Comparison of ENCODE assay signal across 8 mouse cellular contexts in genomic region chr13:35659406-35659985, GRCm38 (mm10). TPM values are rescaled to one million over a fixed set of nuclear protein-coding genes. Genes with fewer than 3 reads are reported as not detected.
DNase-seq lines count a peak whose midpoint lies in the region; ATAC-seq and TF ChIP-seq lines count a peak whose summit lies in the region.

Gene Cdyl (plus strand): TSS chr13:35659833.

- H3K4me1 ChIP-seq in heart, embryonic 14.5 days (ENCODE audit: control insufficient read depth in 2 of 2, insufficient read depth in 2 of 2, low read length in 2 of 2) = no peaks in the 10 kb centered on the region
- H3K4me1 ChIP-seq in midbrain, embryonic 12.5 days = no peaks in the 10 kb centered on the region
- no peaks in the 10 kb centered on the region for H3K4me1 ChIP-seq in midbrain, postnatal 0 days (ENCODE audit: insufficient read depth, low read length)

- no peak for DNase-seq in heart, postnatal 36 days
- no peak for DNase-seq in midbrain, postnatal 0 days (ENCODE audit: low spot score)
- DNase-seq in B cell, adult 2 months = no peak
- no peak for DNase-seq in cerebellum, postnatal 25 days

- H3K36me3 ChIP-seq in heart, embryonic 14.5 days (ENCODE audit: control insufficient read depth, insufficient read depth, low read length) = no peaks in the 10 kb centered on the region
- no peaks in the 10 kb centered on the region for H3K36me3 ChIP-seq in midbrain, embryonic 12.5 days
- H3K36me3 ChIP-seq in midbrain, postnatal 0 days (ENCODE audit: insufficient read depth, low read length) = no peaks in the 10 kb centered on the region

- no peak within 1 kb of the TSS for H3K9ac ChIP-seq in heart, embryonic 14.5 days (ENCODE audit: low read length)
- no peak within 1 kb of the TSS for H3K9ac ChIP-seq in midbrain, embryonic 12.5 days (replicated peaks)
- H3K9ac ChIP-seq in midbrain, postnatal 0 days (replicated peaks; ENCODE audit: low read length, poor library complexity, severe bottlenecking) = no peak within 1 kb of the TSS

- no peak within 1 kb of the TSS for H3K27ac ChIP-seq in heart, embryonic 14.5 days (replicated peaks in 1 of 2; ENCODE audit: control insufficient read depth in 1 of 2, insufficient read depth in 1 of 2, low read depth in 2 of 2, low read length in 2 of 2)
- no peak within 1 kb of the TSS for H3K27ac ChIP-seq in midbrain, embryonic 12.5 days (replicated peaks)
- no peak within 1 kb of the TSS for H3K27ac ChIP-seq in midbrain, postnatal 0 days (ENCODE audit: low read depth, low read length)

- intact Hi-C loops in heart, postnatal 36 days (cut with DNase I) = no loop called here

- H3K4me3 ChIP-seq in heart, embryonic 14.5 days (ENCODE audit: control insufficient read depth in 1 of 2, insufficient read depth in 1 of 2, low read depth in 1 of 2, low read length in 2 of 2) = no peak within 1 kb of the TSS
- H3K4me3 ChIP-seq in midbrain, embryonic 12.5 days = no peak within 1 kb of the TSS
- no peak within 1 kb of the TSS for H3K4me3 ChIP-seq in midbrain, postnatal 0 days (ENCODE audit: low read depth, low read length)

- WGBS in heart, embryonic 14.5 days = 61% methylated on average over 4 of the region's 4 CpGs
- WGBS in midbrain, embryonic 12.5 days = 82% methylated on average over 4 of the region's 4 CpGs
- WGBS in midbrain, postnatal 0 days = 68% methylated on average over 4 of the region's 4 CpGs

- H3K9me3 ChIP-seq in heart, embryonic 14.5 days (ENCODE audit: control insufficient read depth, low read length) = no peaks in the 10 kb centered on the region
- H3K9me3 ChIP-seq in midbrain, embryonic 12.5 days = no peaks in the 10 kb centered on the region
- no peaks in the 10 kb centered on the region for H3K9me3 ChIP-seq in midbrain, postnatal 0 days (ENCODE audit: low read length)

- no peak for TF ChIP-seq CTCF in midbrain, postnatal 0 days (IDR thresholded peaks at IDR 0.05)

- ATAC-seq in heart, embryonic 14.5 days (ENCODE audit: insufficient number of reproducible peaks, insufficient read depth, low FRiP score, low read depth) = no peak
- no peak for ATAC-seq in midbrain, embryonic 12.5 days (ENCODE audit: low FRiP score, low read depth)
- ATAC-seq in midbrain, postnatal 0 days (ENCODE audit: low FRiP score) = no peak
- no peak for ATAC-seq in erythroid progenitor cell, adult 5-6 weeks (replicated peaks; ENCODE audit: low FRiP score, poor library complexity, severe bottlenecking)
- no peak for ATAC-seq in megakaryocyte-erythroid progenitor cell, adult 5-6 weeks (replicated peaks; ENCODE audit: low FRiP score, low TSS enrichment, poor library complexity, severe bottlenecking)

- H3K4me2 ChIP-seq in heart, embryonic 14.5 days (ENCODE audit: low read length) = no peak within 1 kb of the TSS
- no peak within 1 kb of the TSS for H3K4me2 ChIP-seq in midbrain, embryonic 12.5 days (replicated peaks)
- H3K4me2 ChIP-seq in midbrain, postnatal 0 days (ENCODE audit: low read depth, low read length, poor library complexity, severe bottlenecking) = no peak within 1 kb of the TSS

- no peaks in the 10 kb centered on the region for H3K27me3 ChIP-seq in heart, embryonic 14.5 days (ENCODE audit: control insufficient read depth, insufficient read depth, low read length)
- no peaks in the 10 kb centered on the region for H3K27me3 ChIP-seq in midbrain, embryonic 12.5 days
- no peaks in the 10 kb centered on the region for H3K27me3 ChIP-seq in midbrain, postnatal 0 days (ENCODE audit: insufficient read depth, low read length)

RNA-seq across cellular contexts. Expression of gene Cdyl, which starts in this region (rescaled TPM):
- polyA plus RNA-seq in heart, embryonic 14.5 days (2014; fragmentation: Nextera tagmentation; extraction: Ambion mirVana) = 14.8 and 16.7 TPM in 2 replicates
- total RNA-seq in heart, postnatal 36 days (2021) = 10 to 100 TPM in 1 of 2 experiments, 1 to 10 TPM in 1; 10.0 to 10.8 TPM
- polyA plus RNA-seq in midbrain, embryonic 12.5 days (2016; fragmentation: Nextera tagmentation; extraction: Ambion mirVana) = 12.1 and 12.5 TPM in 2 replicates
- total RNA-seq in midbrain, postnatal 0 days (2014; rRNA removed) = 6.3 and 8.1 TPM in 2 replicates
- polyA plus RNA-seq in midbrain, postnatal 0 days (2015; fragmentation: Nextera tagmentation; extraction: Ambion mirVana) = 2.4 and 2.8 TPM in 2 replicates
- total RNA-seq in erythroid progenitor cell, adult 5-6 weeks (2015; ENCODE audit: low replicate concordance) = 46.9 and 61.6 TPM in 2 replicates
- 48.0 and 77.5 TPM in 2 replicates for total RNA-seq in erythroid progenitor cell, adult 5-6 weeks (2017; ENCODE audit: low replicate concordance)
- 23.7 and 25.9 TPM in 2 replicates for total RNA-seq in megakaryocyte-erythroid progenitor cell, adult 5-6 weeks (2014; fragmentation: Nextera tagmentation)
- 19.4 and 20.3 TPM in 2 replicates for total RNA-seq in megakaryocyte-erythroid progenitor cell, adult 5-6 weeks (2017)
